Mouse (Mus musculus): ENCODE data around the gene Gpa33. TPM values are rescaled to one million over a fixed set of nuclear protein-coding genes. Genes with fewer than 3 reads are reported as not detected.
A peak's percentile ranks its signal among the peaks of the same experiment; 100 is the strongest.

The Gpa33 gene
- polyA plus RNA-seq, 1 experiment from 2014 or later, result 0.85 TPM

DNA sequence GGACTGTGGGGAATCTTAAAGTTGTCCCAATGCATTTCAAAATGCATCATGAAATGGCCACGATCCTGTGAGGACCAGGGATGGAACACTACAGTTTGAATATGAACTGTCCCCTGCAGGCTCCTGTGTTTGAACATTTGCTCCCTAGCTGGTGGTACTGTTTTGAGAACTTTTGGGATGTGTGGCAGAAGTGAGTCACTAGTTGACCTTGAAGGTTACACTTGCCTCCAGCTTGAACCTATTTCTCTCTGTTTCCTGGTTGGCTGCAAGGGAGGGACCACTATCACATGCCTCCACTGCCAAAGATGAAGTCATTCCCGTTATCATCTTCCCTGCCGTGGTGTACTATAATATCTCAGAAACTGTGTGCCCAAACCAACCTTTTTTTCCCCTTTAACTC, 15.1 kb upstream of the Gpa33 start:
- no peak overlapping the region for H3K27ac ChIP-seq (ENCODE audit: low read length)
- H3K4me2 ChIP-seq (replicated peaks; ENCODE audit: low read depth, low read length), result no peak overlapping the region
- H3K4me3 ChIP-seq (ENCODE audit: low read length), result no peak overlapping the region
- H3K36me3 ChIP-seq (ENCODE audit: insufficient read depth, low read length), result no peaks in the 10 kb centered on the region
- WGBS, result 82% methylated on average over 3 of the region's 3 CpGs
- H3K27me3 ChIP-seq (ENCODE audit: insufficient read depth, low read length), result no peaks in the 10 kb centered on the region
- no peaks in the 10 kb centered on the region for H3K9me3 ChIP-seq (ENCODE audit: low read length)
- no peak for ATAC-seq (ENCODE audit: low FRiP score, low TSS enrichment)
- H3K4me1 ChIP-seq (ENCODE audit: insufficient read depth, low read length), result no peaks in the 10 kb centered on the region
- H3K9ac ChIP-seq (replicated peaks; ENCODE audit: low read length), result no peak overlapping the region

DNA sequence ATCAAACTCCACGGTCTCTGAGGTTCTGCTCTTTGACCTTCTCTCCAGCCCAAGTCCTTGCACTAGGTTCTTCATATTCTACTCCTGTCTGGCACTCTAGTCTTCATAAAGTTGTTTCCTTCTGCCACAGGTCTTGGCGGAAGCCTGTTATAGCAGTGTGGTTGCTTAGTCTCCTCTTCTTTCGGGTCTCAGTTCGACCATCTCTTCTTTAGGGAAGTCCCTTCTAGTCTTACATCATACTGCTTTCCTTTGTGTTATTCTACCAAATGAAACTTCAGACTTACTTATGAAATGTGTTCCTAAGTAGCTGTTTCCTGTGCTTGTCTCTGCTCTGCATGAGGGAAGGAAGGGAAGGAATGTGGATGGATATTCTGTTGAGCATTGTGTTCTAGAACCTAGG, 14.3 kb upstream of the Gpa33 start:
- no peak overlapping the region for H3K27ac ChIP-seq (ENCODE audit: low read length)
- WGBS, result 91% methylated on average over 4 of the region's 4 CpGs

DNA sequence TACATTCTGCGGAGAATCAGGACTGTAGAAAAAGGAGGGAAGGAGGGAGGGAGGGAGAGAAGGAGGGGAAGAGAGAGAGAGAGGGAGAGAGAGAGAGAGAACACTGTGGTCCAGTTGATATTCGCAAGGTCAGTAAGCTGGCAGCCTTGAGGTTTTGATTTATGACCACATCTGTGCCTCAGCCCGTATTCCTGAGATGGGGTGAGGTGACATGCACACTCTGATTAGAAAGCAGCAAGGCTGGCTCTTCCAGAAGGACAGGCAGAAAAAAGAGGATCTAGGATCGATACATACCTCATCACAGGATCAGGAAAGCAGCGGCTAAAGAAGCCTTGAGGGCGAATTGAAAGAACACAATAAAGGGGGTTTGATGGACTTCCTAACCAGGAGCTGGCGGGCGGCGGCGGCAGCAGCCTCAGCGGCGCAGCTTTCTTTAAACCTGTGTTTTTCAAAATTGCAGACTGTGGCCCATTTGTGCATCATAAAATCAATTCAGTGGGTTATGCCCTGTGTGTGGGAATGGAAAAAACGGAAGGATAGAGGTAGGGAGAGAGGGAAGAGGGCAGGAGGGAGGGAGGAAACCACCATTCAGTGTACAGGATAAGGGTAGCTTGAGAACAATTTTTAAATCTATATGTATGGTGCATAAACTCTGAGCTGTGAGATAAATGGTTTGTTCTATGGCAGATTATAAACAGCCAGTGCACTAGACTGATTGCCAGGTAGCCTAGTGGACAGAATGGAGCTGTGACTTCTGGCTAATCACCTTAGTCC, 12.0 kb upstream of the Gpa33 start:
- no peaks in the 10 kb centered on the region for H3K27me3 ChIP-seq (ENCODE audit: insufficient read depth, low read length)
- no peak overlapping the region for H3K4me3 ChIP-seq (ENCODE audit: low read length)
- no peak overlapping the region for H3K27ac ChIP-seq (ENCODE audit: low read length)
- ATAC-seq (ENCODE audit: low FRiP score, low TSS enrichment), result no peak
- H3K36me3 ChIP-seq (ENCODE audit: insufficient read depth, low read length), result no peaks in the 10 kb centered on the region
- no peak overlapping the region for H3K9ac ChIP-seq (replicated peaks; ENCODE audit: low read length)
- H3K9me3 ChIP-seq (ENCODE audit: low read length), result no peaks in the 10 kb centered on the region
- H3K4me1 ChIP-seq (ENCODE audit: insufficient read depth, low read length), result no peaks in the 10 kb centered on the region
- H3K4me2 ChIP-seq (replicated peaks; ENCODE audit: low read depth, low read length), result no peak overlapping the region
- WGBS, result 61% methylated on average over 13 of the region's 13 CpGs

More for the DNA sequence above, 14.3 kb upstream of the Gpa33 start:
- Histone ChIP-seq H3K9ac (replicated peaks; ENCODE audit: low read length) (no peak overlapping the region), H3K4me3 (ENCODE audit: low read length) (no peak overlapping the region), H3K9me3 (ENCODE audit: low read length) (no peaks in the 10 kb centered on the region), H3K4me2 (replicated peaks; ENCODE audit: low read depth, low read length) (no peak overlapping the region), H3K4me1 (ENCODE audit: insufficient read depth, low read length) (no peaks in the 10 kb centered on the region), H3K27me3 (ENCODE audit: insufficient read depth, low read length) (no peaks in the 10 kb centered on the region), H3K36me3 (ENCODE audit: insufficient read depth, low read length) (no peaks in the 10 kb centered on the region)
- no peak for ATAC-seq (ENCODE audit: low FRiP score, low TSS enrichment)

DNA sequence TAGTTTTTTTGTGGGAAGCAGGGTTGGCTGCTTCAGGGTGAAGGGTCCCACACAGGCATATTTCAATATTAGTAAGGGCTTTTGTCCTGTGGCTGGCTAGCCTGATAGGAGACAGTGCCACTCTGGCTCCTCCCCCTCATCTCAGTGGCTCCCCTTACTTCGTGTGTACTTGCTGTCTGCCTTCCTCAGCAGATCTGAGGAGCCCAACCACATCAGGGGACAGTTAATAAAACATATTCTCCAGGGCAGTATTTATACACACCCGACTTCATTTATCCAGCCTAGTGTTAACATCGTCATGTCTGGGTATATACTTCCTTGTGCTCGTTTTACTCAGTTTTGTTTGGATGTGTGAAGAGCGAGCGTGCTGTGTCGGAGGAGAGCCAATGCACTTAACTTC, 7.9 kb upstream of the Gpa33 start:
- no peak overlapping the region for H3K4me3 ChIP-seq (ENCODE audit: low read length)
- no peak overlapping the region for H3K4me2 ChIP-seq (replicated peaks; ENCODE audit: low read depth, low read length)
- H3K4me1 ChIP-seq (ENCODE audit: insufficient read depth, low read length), result no peaks in the 10 kb centered on the region
- no peaks in the 10 kb centered on the region for H3K9me3 ChIP-seq (ENCODE audit: low read length)
- WGBS, result 69% methylated on average over 7 of the region's 7 CpGs
- H3K9ac ChIP-seq (replicated peaks; ENCODE audit: low read length), result no peak overlapping the region
- ATAC-seq (ENCODE audit: low FRiP score, low TSS enrichment), result no peak
- no peak overlapping the region for H3K27ac ChIP-seq (ENCODE audit: low read length)
- H3K27me3 ChIP-seq (ENCODE audit: insufficient read depth, low read length), result no peaks in the 10 kb centered on the region
- H3K36me3 ChIP-seq (ENCODE audit: insufficient read depth, low read length), result no peaks in the 10 kb centered on the region

DNA sequence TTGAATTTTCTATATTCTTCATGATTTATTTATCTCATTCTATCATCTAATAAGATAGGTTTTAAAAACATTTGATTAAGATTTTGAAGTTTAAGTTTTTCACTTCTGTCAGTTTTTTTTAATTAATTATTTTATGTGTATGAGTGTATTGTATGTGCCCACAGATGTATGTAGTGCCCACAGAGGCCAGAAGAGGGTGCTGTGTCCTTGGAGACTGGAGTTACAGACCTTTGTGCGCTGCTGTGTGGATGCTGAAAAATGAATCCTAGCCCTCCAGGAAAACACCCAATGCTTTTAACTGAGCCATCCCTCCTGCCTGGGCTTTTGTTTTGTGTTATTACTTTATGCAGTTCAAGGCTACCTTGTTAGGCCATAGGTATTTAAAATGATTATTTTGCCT, 7.0 kb upstream of the Gpa33 start:
- Histone ChIP-seq H3K9me3 (ENCODE audit: low read length) (no peaks in the 10 kb centered on the region), H3K4me2 (replicated peaks; ENCODE audit: low read depth, low read length) (no peak overlapping the region), H3K9ac (replicated peaks; ENCODE audit: low read length) (no peak overlapping the region), H3K27me3 (ENCODE audit: insufficient read depth, low read length) (no peaks in the 10 kb centered on the region), H3K36me3 (ENCODE audit: insufficient read depth, low read length) (no peaks in the 10 kb centered on the region), H3K4me3 (ENCODE audit: low read length) (no peak overlapping the region), H3K4me1 (ENCODE audit: insufficient read depth, low read length) (peaks cover 7% of the 10 kb centered on the region; the same call in 1 of the 2 replicates), H3K27ac (ENCODE audit: low read length) (no peak overlapping the region)
- no peak for ATAC-seq (ENCODE audit: low FRiP score, low TSS enrichment)
- 100% methylated on average over 1 of the region's 1 CpGs for WGBS

DNA sequence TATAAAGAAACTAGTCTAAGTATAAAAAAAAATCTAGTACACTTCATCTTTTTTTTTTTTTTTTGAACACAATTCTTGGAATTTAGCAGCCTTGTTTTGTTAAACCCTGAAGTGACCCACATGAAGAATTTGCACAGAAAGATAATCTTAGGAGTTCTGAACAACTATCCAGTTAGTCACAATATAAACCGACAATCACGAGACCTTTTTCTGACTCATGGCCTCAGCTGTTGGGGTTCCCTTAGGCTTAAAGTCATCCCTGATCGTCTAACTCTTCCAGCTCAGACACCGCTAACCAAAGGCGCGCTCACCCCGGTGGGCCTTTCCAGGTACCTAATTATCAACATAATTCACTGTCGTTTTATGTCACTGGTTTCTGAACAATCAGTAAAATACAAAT, 6.3 kb upstream of the Gpa33 start:
- ATAC-seq (ENCODE audit: low FRiP score, low TSS enrichment), result no peak
- Histone ChIP-seq H3K4me2 (replicated peaks; ENCODE audit: low read depth, low read length) (no peak overlapping the region), H3K36me3 (ENCODE audit: insufficient read depth, low read length) (no peaks in the 10 kb centered on the region), H3K4me1 (ENCODE audit: insufficient read depth, low read length) (peaks cover 7% of the 10 kb centered on the region; the same call in 1 of the 2 replicates), H3K27me3 (ENCODE audit: insufficient read depth, low read length) (no peaks in the 10 kb centered on the region), H3K9me3 (ENCODE audit: low read length) (no peaks in the 10 kb centered on the region), H3K4me3 (ENCODE audit: low read length) (no peak overlapping the region), H3K9ac (replicated peaks; ENCODE audit: low read length) (no peak overlapping the region), H3K27ac (ENCODE audit: low read length) (no peak overlapping the region)
- WGBS, result 92% methylated on average over 8 of the region's 8 CpGs

DNA sequence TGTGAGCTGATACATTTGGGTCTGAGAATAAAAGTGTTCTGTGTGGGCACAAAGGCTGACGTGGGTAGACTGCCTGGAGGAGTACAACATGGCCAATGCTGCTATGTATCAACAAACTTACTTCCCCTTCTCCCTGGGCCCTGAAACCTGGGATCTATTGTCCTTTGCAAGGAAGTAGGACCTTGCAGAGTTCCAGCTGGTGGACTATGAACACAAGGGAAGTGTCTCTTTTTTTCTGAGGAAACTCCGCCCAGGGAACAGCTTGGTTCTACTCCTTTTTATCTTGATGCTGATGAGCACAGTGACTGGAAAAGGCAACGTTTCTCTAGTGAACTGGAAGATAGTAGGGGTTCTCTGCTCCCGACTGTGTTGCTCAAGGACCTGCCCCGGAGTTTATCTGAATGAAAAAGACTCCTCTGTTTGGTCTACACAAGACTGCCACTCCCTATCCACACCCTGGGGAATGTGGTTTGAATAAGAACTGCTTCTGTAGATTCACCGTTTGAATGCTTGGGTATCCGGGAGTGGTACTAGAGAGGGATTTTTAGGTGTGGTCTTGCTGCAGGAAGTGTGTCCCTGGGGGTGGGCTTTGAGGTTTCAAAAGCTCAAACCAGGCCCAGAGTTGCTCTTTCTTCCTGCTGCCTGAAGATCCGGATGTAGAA, 5.0 kb upstream of the Gpa33 start:
- Histone ChIP-seq H3K36me3 (ENCODE audit: insufficient read depth, low read length) (no peaks in the 10 kb centered on the region), H3K27ac (ENCODE audit: low read length) (no peak overlapping the region), H3K9me3 (ENCODE audit: low read length) (no peaks in the 10 kb centered on the region), H3K4me3 (ENCODE audit: low read length) (no peak overlapping the region), H3K27me3 (ENCODE audit: insufficient read depth, low read length) (no peaks in the 10 kb centered on the region), H3K4me2 (replicated peaks; ENCODE audit: low read depth, low read length) (no peak overlapping the region), H3K9ac (replicated peaks; ENCODE audit: low read length) (no peak overlapping the region), H3K4me1 (ENCODE audit: insufficient read depth, low read length) (peaks cover 7% of the 10 kb centered on the region; the same call in 1 of the 2 replicates)
- ATAC-seq (ENCODE audit: low FRiP score, low TSS enrichment), result no peak
- WGBS, result 67% methylated on average over 8 of the region's 8 CpGs

DNA sequence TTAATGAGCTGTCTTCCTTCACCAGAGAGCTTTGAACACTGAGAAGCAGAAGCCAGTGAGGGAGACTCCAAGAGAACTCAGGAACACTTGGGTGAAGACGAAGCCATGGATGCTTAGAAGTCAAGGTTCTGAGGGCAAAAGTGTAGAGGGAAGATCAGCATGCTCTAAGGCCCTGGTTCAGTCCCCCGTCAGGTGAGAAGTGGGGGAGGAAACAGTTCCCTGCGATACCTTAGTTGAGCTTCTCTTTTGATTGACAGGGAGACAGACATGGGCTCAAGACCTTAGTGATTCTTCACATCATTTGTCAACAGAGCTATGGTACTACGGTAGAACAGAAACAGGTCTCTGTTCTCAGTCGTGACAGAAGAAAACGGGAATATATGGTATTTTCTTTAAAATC, 3.7 kb upstream of the Gpa33 start:
- H3K36me3 ChIP-seq (ENCODE audit: insufficient read depth, low read length), result no peaks in the 10 kb centered on the region
- peaks cover 10% of the 10 kb centered on the region; the same call in 1 of the 2 replicates for H3K4me1 ChIP-seq (ENCODE audit: insufficient read depth, low read length)
- H3K4me2 ChIP-seq (replicated peaks; ENCODE audit: low read depth, low read length), result no peak overlapping the region
- no peak overlapping the region for H3K4me3 ChIP-seq (ENCODE audit: low read length)
- no peak overlapping the region for H3K9ac ChIP-seq (replicated peaks; ENCODE audit: low read length)
- no peak overlapping the region for H3K27ac ChIP-seq (ENCODE audit: low read length)
- no peaks in the 10 kb centered on the region for H3K27me3 ChIP-seq (ENCODE audit: insufficient read depth, low read length)
- 82% methylated on average over 6 of the region's 6 CpGs for WGBS
- H3K9me3 ChIP-seq (ENCODE audit: low read length), result no peaks in the 10 kb centered on the region
- no peak for ATAC-seq (ENCODE audit: low FRiP score, low TSS enrichment)

DNA sequence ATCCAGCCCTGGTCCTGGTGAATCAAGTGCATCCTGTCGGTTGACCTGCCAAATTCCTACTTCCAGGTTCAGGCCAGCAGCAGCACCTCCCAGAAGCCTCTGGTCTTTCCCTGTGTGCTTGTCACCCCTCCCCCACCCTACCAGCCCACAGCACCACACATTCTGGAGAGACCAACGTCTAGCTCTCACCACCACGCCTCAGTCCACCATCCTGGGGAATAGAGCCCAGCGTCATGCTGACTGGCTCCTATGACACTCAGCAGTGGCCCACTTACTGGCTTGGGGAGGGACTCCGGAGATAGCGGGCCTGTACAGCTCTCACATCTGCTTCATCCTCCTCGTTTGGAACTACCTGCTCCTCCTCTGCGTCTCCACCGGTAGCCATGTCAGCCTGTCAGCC, 3.2 kb upstream of the Gpa33 start:
- 48% methylated on average over 9 of the region's 9 CpGs for WGBS
- Histone ChIP-seq H3K9me3 (ENCODE audit: low read length) (no peaks in the 10 kb centered on the region), H3K27ac (ENCODE audit: low read length) (no peak overlapping the region), H3K4me3 (ENCODE audit: low read length) (no peak overlapping the region), H3K9ac (replicated peaks; ENCODE audit: low read length) (no peak overlapping the region), H3K4me1 (ENCODE audit: insufficient read depth, low read length) (peaks cover 14% of the 10 kb centered on the region), H3K27me3 (ENCODE audit: insufficient read depth, low read length) (no peaks in the 10 kb centered on the region), H3K36me3 (ENCODE audit: insufficient read depth, low read length) (no peaks in the 10 kb centered on the region), H3K4me2 (replicated peaks; ENCODE audit: low read depth, low read length) (no peak overlapping the region)
- 0 out of 2 replicates have a peak, but pooled peaks have one; percentile 15 for ATAC-seq (ENCODE audit: low FRiP score, low TSS enrichment)

DNA sequence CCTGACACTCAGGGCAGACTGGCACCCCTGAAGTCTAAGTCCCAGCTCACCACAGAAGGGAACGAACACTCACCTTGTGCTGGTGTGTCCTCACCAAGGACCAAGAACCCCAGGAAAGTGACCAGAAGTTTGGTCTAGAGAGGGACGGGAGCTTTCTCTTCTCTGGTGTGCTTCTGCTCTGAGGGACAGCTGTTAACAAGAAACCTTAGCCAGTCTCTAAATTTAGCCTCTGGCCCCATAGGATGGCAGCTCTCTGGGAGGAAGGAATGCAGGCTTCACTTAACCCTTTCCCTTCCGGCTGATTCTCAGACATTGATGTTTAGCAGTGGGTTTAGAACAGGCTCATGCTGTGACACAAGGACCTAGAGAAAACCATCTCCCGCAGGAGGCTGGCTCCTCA, 2.3 kb upstream of the Gpa33 start, which contains the start of gene Dusp27:
Dusp27 (minus strand) TSS at position 204 of the 400 bp plus-strand sequence.
- no peak within 1 kb of the TSS for H3K4me3 ChIP-seq (ENCODE audit: low read length)
- H3K27me3 ChIP-seq (ENCODE audit: insufficient read depth, low read length), result no peaks in the 10 kb centered on the region
- no peak within 1 kb of the TSS for H3K27ac ChIP-seq (ENCODE audit: low read length)
- no peaks in the 10 kb centered on the region for H3K36me3 ChIP-seq (ENCODE audit: insufficient read depth, low read length)
- ATAC-seq (ENCODE audit: low FRiP score, low TSS enrichment), result no peak
- peaks cover 21% of the 10 kb centered on the region for H3K4me1 ChIP-seq (ENCODE audit: insufficient read depth, low read length)
- H3K9me3 ChIP-seq (ENCODE audit: low read length), result no peaks in the 10 kb centered on the region
- no peak within 1 kb of the TSS for H3K4me2 ChIP-seq (replicated peaks; ENCODE audit: low read depth, low read length)
- no peak within 1 kb of the TSS for H3K9ac ChIP-seq (replicated peaks; ENCODE audit: low read length)
- WGBS, result 40% methylated on average over 4 of the region's 4 CpGs
